Mouse (Mus musculus) kidney, postnatal 36 days (tissue): Measurements from ENCODE around the gene Lgalsl.

Source experiments
- DNase-seq, 2 experiments: peaks; one replicate each; pipeline ENCODE4 v3.0.0; 2021 to 2022; ENCODE audit warnings: mixed read lengths in 2 of 2

Lgalsl gene

DNA sequence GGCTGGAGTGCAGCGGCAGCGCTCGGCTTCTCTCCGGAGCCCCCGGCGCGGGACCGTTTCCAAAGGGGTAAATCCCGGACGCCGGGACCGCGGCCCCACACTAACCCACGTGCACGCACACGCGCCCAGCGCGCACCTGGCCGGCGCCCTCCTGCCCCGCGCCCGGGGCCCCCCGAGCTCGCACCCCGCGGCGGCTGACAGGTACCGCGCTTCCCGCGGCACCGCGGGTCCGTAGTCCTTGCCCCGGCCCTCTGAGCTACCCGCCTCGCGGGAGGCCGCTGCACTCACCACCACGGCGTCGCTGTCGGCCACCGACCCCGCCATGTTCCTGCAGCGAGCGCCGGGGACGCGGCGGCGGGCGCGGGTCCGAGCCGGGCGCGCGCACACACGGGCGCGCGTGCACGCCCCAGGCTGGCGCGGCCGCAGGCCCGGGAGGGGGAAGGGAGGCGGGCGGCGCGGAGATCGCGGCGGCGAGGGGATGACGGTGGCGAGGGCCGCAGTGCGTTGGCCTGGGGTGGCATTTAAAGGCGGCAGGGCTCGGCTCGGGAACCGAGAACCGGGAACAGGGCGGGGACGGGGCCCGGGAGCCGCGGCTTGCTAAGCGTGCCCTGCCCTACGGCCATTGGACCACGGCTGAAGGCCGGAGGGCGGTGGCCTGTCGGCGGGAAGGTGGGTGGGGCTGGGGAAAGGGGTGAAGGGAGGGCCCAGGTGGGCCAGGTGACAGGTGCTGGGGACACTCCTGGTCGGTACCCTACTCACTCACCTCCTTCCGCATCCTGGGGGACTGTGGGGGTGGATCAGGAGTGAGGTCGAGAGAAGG is at the start of gene Lgalsl:
TSS of gene Lgalsl (minus strand) at position 371 of the 820 bp plus-strand sequence.
- peak; percentile 77 to 87 for DNase-seq

DNA sequence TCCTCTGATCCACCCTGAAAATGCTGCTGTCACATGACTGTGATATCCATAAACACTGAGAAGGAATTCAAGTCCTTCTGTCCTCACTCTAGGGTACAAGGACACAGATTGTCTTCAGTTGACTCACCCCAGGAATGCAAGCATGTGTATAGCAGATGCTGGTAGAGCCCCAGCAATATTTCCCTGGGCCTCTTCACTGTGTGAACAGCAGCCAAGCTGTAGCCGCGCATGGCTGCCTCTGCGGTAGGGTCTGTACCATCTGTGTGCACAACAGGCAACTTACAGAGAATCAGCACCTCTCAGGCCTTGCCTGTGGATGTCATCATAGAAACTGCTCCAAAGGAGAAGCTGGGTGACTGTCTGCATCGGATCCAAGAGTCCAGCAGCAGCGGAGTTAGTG is 47.8 kb upstream of the Lgalsl start:
- DNase-seq: no peak

DNA sequence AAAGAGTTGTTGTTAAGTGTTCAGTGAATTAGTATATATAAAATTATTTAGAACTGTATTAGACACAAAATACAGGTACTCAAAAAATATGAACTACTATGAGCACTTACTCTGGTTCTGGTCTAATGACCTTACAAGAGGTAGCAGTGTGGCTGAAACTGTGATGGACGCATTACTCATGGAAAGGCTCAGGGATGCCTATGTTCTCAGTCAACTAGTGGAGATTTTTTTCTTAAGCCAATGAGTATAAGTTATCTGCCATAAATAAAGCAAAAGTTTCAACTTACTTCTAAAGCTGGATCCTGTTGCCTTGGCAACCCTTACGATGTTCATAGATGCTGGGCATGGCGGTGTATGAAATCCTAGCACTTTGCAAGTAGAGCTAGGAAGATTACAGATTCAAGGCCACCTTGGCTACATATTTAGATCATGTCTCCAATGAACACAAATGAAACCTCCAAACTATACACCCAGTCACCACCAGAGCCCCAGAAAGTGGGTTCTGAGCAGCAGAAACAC is 46.8 kb upstream of the Lgalsl start:
- no peak for DNase-seq

DNA sequence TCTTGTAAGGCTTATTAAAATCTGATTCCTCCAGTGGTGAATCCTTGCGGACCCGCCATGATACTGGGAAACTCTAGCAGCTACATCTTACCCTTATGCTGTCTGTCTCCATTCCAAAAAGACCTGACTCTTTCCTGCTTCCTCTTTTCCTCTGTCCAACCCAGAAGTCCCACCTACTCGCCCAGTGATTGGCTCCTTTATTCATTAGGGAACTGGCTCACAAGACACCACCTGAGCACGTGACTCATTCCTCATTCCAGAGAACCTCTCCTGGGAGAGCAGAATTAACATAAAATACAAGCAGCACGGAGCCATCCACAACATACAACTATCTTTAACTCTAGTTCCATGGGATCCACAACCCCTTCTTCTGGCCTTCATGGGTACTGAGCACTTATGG is 42.5 kb upstream of the Lgalsl start:
- DNase-seq: no peak

DNA sequence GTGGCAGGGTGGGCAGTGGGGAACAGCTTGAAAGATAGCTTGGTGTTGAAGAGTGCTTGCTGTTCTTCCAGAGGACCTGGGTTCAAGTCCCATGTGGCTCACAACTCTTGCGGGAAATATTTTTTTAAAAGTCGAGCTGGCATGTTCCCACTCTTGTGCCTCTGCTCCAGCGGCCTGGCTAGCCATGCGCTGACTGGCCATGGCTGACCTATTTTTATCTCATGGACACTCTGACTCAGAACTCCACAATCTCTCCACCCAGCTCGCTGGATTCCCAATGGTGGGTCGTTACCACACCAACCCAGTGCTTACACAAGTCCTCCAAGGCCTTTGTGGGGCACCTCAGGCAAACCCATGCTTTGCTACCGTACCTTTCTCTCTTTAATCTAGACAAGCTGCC is 42.1 kb upstream of the Lgalsl start:
- no peak for DNase-seq

DNA sequence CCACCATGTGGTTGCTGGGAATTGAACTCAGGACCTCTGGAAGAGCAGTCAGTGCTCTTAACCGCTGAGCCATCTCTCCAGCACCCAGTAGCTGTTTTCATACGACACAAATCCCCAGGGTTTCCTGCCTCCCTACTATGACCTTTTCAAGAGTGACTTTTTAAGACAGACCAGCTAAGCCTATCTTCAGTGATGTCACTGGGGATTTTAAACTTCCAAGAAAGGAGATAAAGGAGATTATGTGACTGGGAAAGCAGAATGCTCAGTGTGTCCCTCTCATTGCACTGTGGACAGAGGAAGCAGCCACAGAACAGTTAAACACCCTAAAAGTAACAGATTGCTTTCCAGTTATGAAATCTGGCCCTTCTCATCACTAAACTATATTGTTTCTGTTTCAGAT is 41.6 kb upstream of the Lgalsl start:
- no peak for DNase-seq

DNA sequence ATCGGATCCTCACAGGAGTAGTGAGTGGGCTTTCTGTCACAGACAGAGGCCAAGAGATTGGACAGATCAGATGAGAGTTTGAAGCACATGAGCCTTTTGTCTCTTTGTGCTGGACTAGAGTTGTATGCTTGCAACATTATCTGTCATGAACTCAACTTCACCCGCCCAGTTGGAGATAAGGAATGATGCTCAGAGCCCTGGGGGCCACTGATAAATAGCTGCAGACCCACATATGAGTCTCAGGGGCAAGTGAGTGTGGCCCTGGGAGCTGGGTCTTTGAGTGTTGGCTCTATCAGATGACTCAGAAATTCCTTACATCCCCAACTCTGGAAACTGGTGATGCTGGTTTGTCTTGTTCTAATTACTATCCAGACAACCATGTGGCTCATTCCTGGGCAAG is 39.1 kb upstream of the Lgalsl start:
- no peak for DNase-seq

DNA sequence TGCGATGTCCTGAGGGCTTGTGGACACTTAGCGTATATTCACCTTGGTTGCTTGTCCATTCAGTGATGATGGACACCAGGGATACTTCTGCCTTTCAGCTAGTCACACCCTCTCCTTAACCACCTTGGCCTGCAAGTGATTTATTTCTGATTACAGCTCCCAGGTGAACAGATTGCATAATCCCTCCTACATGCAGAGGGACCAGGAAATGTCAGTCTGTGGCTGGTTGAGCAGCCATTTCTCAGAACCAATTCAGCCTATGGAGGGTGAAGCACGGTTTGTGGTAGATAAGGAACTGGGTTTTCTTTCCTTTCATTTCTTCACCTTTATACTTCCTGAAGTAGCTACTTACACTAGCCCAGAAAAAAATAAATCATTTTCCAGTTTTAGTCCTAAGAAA is 34.6 kb upstream of the Lgalsl start:
- no peak for DNase-seq

DNA sequence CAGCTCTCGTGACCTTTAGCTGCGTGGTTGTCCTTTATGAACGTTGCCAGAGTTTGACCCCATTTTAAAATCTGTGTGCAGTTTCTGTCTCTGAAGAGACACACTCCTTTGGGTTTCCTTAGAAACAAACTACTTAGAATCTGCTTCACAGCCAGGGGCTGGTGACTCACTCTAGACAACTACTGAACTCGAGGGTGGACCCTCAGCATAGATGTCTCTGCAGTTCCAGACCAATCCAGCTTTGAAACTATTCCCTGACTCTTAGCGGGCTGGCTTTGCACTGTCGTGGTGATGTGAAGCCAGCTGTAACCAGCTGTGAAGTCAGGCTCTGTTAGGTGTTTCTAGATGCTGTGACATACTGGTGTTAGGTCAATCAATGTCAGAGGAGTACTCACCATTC is 33.8 kb upstream of the Lgalsl start:
- DNase-seq: no peak

DNA sequence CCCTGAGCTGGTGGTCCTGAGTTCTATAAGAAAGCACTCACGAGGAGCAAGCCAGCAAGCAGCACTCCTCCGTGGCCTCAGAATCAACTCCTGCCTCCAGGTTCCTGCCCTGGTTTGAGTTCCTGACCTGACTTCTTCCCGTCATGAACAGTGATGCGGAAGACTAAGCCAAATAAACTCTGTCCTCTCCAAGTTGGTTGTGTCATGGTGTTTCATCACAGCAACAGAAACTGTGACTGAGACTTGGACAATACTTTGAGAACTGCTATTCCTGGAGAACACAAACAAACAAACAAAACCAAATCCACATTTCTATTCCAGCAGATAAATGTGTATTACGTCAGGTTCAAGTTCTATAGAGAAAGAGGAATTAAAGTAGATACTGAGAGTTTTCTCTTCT is 31.2 kb upstream of the Lgalsl start:
- DNase-seq: no peak

DNA sequence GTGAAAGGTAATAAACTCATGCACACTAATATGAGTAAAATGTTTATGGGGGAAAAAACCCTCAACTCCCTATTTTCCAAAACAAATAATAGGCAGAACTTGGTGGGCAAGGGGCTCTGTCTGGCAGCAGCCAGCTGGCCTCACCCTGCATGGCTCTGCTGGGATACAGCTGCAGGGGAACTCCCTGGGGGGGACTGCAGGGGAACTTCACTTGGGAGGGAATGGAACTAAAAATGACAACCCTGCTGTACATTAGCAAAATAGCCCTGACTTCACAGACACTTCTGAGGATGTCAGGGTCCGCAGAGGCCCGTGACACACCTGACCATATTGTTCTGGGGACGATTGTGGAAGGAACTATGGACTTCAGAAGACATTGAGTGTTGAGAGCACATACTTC is 29.5 kb upstream of the Lgalsl start:
- no peak for DNase-seq

DNA sequence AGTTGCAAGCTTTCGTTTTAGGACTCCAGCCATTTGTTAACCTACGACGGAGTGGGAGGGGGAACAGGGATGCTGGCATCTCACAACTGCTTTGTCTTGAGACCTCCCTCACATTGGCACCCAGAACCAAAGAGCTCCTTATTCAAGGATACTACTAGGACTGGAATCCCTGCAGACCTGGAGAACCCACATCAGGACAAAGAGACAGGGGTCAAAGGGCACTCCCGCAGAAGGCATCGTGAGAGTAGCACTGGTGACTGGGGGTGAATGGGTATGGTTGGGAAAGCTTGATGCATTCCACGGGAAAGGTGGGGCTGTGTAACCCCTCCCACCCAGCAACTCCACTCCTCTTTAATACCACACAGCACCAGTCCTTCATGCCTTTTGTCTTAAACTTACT is 29.0 kb upstream of the Lgalsl start:
- DNase-seq: peak; percentile 41 to 62

DNA sequence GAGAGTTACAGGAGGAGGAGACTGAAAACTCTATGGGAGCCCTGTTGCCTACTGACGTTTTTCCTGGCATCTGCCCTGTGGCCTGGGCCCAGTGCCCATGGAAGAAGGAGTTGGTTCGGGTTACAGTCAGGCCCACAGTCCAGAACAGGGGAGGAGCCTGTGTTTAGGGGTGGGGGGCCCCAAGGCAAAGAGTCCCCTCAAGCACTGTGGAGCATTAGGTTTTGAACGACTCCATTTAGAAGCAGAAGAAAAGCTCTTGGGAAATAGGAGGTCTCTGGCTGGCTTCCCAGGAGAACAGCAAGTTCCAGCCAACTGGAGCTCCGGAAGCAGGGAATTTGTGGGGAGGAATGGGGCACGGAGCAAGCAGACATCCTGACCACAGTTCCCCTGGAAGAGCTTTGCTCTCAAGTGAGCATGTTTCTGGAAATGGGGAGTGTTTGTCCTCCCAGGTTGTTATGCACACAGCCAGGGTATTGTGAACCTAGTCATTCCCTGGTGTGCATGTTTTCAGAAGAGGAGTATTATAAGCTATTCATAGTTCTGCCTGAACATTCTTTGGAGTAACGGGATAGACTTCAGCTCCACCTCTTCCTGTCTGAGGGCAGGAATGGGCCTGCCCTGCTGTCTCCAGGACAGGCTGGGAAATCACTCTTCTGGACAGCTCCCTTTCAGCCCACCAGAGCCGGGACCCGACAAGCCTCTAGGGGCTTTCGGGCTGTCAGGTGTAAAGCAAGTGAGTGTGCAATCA is 28.2 kb upstream of the Lgalsl start:
- peak; percentile 85 to 92 for DNase-seq

DNA sequence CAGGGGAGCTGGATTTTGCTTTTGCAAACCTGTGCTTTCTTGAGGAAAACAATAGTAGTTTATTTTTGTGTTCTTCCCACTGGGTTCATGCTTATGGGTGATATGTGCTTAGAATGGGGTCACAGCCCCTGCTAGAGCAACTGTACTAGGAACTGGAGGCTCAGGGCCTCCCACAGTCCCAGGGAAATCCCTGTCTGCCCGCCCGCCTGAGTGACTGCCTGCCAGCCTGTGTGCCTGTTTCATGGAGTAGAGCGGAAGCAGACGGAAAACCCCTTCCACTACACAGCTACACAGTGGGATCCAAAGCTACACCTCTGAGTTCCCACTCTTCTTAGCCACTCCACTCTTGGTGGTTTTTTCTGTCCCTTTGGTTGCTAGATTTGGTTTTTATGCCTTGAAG is 27.1 kb upstream of the Lgalsl start:
- no peak for DNase-seq

DNA sequence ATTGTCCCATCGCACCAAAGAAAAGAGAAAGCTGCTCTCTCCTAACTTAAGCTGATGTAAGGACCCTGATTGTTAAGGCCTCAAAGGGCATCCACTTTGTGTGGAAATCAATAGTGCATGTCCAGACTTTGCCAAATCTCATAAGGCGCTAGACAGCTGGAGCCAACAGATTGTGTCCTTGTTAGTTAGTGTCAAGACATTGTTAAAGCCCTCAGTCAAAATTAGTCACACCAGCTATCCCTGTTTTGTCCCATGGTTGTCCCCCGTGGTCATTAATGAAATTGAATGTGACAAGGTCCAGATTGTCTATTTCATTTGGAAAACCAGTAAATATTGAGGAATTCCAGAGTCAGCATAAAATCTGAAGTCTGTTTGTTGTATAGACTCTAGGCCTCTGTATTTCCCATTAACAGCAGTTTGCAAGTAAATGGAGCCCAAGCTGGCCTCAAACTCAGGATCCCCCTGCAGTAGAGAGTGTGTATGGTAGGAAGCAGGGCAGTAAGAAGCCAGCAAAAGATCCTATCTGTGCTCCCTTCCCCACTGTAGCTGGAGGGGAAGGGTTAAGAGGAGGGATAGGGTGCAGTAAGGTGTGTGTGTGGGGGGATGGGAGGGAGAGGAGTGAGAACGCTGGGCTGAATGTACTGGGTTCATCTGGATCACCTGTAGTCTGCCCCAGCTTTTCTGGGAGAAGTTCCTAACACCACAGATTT is 23.3 kb upstream of the Lgalsl start:
- no peak for DNase-seq

DNA sequence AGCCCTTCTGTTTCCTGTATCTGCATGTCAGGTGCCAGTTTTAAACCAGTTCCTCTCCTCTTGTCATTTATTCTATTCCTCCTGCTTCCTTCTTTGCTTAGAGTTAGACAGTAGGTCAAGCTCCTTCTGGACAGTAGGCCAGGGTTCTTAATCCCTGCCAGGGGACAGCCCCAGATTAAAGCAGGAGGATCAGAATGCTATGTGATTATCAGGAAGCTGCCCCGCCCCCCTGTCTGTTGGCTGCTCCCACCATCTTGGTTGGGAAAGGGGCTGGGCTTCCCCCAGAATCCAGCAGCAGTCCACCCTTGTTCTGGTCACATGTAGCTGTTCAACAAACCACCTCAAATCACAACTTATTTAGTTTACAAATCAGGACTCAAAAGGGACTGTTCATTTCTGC is 19.3 kb upstream of the Lgalsl start:
- no peak for DNase-seq

DNA sequence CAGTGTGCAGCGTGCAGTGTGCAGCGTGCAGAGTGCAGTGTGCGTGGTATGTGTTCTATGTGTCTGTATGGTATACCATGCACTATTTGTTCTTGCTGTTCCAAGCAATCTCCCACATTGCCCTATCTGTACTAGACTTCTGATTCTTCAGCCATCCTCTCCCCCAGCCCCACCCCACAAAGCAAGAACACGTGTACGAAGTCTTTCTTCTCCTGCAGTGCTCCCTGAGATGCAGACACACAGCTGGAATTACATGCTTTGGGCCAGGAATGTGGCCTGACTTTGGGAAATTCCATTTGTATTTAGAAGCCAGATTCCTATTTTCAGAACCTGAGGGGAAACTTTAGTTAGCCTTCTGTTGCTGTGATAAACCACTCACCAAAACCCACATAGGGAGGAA is 18.5 kb upstream of the Lgalsl start:
- no peak for DNase-seq

DNA sequence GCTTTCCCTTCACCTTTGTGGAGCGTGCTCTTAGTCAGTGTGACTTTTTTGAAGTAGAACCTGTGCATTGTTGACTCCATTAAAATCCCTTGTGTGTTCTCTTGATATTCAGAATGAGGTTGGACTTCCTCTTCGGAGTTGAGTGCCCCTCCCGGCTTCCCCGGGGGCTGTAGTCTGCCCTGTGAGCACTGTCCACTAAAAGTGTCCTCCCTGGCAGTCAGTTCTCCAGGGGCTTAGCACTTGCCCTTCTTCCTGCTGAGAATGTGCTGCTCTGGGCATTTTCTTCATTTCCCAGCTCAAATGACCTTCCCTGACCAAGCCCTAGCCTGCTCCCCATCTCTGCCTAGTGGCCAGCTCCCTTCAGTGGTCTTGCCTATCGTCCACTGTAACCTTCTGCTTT is 6.5 kb upstream of the Lgalsl start:
- DNase-seq: peak; percentile 53 to 61

DNA sequence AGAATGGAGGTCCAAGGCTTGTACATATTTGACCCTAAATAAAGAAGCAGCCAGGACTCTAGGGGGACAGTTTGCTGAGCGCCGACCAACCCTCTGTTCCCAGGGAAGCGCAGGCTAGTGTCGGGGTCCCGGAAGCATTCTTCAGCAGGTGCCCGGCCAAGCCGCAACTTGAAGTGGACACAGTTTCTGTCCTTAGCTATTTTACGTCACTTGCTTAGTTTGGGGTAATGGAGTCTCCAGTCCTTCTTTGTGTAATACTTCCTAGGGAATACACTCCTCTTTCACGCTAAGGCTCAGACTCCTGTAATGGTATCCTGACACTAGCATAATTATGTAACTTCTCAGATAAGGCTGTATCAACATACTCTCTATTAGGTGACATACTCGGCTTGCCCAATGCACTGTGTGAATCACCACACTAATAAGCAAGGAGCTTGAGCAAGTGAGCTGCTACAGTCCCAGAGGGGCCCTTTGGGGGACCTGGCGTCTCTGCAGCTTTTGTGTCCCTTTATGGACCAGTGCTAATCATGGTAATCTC is 813 bp upstream of the Lgalsl start:
- DNase-seq: peak; percentile 12 to 38

DNA sequence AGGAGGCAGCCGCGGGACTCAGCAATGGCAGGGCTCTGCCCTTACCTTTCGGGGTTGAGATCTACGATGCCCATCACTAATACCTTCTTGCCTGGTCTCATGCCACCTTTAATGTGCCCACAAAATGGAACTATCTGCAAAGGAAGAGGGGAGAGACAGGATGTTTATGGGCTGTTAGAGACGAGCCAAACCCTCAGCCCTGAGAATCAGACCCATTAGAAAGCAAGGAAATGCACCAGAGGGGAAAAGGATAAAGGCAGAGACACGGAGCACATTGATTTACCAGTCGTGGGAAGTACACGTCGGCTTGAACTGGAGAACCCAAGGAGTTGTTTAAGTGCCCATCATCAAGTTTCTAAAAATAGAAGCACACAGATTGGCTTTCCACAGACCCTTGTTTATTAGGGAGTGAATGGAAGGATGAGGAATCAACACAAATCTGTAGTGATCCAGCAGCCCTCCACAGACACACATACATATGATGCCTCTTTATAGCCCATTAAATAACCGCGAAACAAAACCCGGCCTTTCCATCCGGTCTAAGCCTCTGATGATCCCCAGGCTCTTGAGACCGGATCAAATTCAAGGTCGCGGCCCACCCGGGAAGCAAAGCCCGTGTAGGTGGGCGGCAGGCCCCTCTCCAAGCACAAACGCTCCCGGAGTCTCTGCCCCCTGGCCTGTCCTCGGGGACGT is 717 bp downstream of the Lgalsl start:
- peak; percentile 13 to 16 for DNase-seq

DNA sequence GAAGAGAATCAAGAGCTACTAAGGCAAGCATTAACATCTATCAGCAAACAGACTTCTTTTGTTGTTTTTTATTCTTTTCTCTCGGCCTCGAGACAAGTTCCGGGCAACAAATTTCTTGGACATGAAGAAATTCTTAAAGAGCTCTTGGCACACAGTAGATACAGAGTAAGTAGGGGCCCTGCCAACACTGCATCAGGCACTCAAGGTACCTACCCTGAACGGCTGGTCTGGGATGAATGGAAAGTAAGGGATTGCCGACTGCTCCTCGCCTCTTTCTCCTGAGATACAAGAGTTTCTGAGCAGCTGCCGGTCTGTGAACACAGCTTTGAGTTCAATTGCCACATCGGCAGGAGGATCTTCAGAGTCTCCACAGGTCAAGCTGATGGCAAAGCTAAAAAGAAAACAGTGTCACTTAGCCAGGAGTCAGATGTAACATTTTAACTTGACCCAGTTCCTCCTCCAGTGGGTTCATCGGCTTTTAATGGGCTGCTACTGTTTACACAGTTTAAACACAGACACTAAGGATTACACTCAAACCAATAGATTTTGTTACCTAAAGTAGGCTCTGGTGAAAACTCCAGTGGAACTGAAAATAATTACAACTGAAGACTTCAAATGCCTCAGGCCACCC is 1.7 kb downstream of the Lgalsl start:
- DNase-seq: peak; percentile 37 to 66

DNA sequence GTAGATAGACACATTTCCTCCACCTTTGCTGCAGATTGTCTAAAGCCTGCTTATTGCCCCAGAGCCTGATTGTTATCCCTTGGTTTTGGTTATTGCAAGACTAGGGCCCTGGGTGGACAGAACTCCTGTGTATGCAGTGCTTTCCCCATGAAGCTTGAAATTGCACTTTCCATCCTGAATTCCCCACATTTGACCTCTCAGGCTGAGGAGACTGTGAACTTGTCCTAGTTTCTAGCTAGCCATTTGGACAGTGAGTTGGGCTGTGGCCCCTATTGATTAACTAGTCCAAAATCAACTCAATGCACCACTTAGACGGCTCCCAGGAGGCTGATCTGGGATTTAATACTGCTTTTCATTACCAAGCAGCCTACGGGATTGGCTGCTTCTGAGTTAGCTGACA is 6.9 kb downstream of the Lgalsl start:
- DNase-seq: no peak
